Mouse (Mus musculus) C2C12 (cell line): ENCODE measurements at regions not wholly inside any gene's neighbourhood (a gene's known extent, or its start where the extent isn't known, plus 50 kb on each side); places are given as distances from the start of the nearest gene placed in this dataset.

ENCODE experiments used
- CTCF ChIP-seq: IDR thresholded peaks from one replicate; pipeline ENCODE4 v1.5.1; 2011; ENCODE audit not compliant: control insufficient read depth, insufficient read depth, insufficient read length
- MAX ChIP-seq: IDR thresholded peaks from one replicate; pipeline ENCODE4 v1.6.1; 2011; ENCODE audit warnings: mild to moderate bottlenecking, control low read depth
- MYOD1 ChIP-seq: IDR thresholded peaks from one replicate; pipeline ENCODE4 v1.6.1; 2011; ENCODE audit warnings: low read depth; ENCODE audit not compliant: control insufficient read depth, insufficient read length
- MYOG ChIP-seq: IDR thresholded peaks from one replicate; pipeline ENCODE4 v1.6.1; 2011; ENCODE audit not compliant: control insufficient read depth, insufficient read length; ENCODE audit errors: extremely low read depth
- USF1 ChIP-seq: IDR thresholded peaks from one replicate; pipeline ENCODE4 v1.6.1; 2011; ENCODE audit warnings: low read depth, mild to moderate bottlenecking, control low read depth, moderate library complexity

- TF ChIP-seq MAX: no peak
- no peak for TF ChIP-seq CTCF
- no peak for TF ChIP-seq MYOG
- no peak for TF ChIP-seq USF1
- no peak for TF ChIP-seq MYOD1
Measured at GRCm38 (mm10) chr11:18444101-18444500, 490.4 kb upstream of the Etaa1 start.
